Mouse (Mus musculus) E14TG2a.4 (cell line): ENCODE data around the gene Scaf8.
A peak's percentile ranks its signal among the peaks of the same experiment; 100 is the strongest.
"Not testable (repeated sequence)": the region's sequence is repeated elsewhere in the genome, so short reads cannot be mapped to it uniquely, and the experiment has no call there.

ENCODE experiments used
- H3K27me3 ChIP-seq: 2 replicates; pipeline ENCODE4 v1.6.1; 2014; ENCODE audit warnings: low read length, control low read depth; ENCODE audit not compliant: insufficient read depth
- H3K36me3 ChIP-seq: 2 replicates; pipeline ENCODE4 v1.6.1; 2014; ENCODE audit warnings: low read length, control low read depth; ENCODE audit not compliant: insufficient read depth
- H3K4me1 ChIP-seq: replicated peaks from 2 replicates; pipeline ENCODE4 v1.6.1; 2014; ENCODE audit warnings: low read depth, low read length, control low read depth
- H3K4me3 ChIP-seq: replicated peaks from 2 replicates; pipeline ENCODE4 v1.5.1; 2014; ENCODE audit warnings: mild to moderate bottlenecking, low read length
- H3K9me3 ChIP-seq: 2 replicates; pipeline ENCODE4 v1.6.1; 2014; ENCODE audit warnings: low read length, control low read depth
- CTCF ChIP-seq: conservative IDR thresholded peaks from 2 replicates; pipeline ENCODE4 v1.5.1; 2014; ENCODE audit warnings: low read length
- NANOG ChIP-seq: IDR thresholded peaks from 2 replicates; pipeline ENCODE4 v1.6.1; 2014; ENCODE audit warnings: borderline replicate concordance, low read length, mixed read lengths
- POU5F1 ChIP-seq: IDR thresholded peaks from 2 replicates; pipeline ENCODE4 v1.6.1; 2014; ENCODE audit warnings: low read length, borderline replicate concordance

Scaf8 gene

DNA sequence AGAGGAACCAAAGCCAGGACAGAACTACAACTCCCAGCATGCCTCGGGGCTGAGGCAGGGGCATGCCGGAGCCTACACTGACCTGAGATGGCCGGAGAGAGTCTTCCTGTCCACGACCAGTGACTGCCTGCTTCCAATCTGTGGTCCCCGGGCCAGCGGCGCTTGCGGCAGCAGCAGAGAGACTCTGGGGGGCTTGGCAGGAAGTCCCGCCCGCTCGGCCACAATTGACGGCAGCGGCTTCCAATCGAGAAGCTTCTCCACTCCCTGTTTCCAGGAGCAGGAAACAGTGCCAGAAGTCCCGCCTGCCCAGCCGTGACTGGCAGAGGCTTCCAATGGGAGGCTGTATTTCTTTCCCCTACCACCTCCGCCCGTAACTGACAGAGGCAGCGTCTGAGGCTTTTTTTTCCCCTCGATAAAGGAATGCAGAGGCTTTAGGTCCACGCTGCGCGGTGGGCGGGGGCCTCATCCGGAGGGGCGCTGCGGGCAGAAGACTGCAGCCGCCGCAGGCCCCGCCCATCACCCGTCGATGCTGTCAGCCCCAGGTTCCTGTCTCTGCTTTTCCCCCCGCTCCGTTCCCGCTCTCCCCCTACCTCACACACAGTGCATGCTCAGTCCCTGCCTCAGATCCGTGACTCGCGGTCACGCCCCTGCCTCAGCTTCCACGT lies 30.8 kb upstream of the Scaf8 start:
- no peaks in the 10 kb centered on the region for H3K9me3 ChIP-seq
- TF ChIP-seq POU5F1 (no peak), CTCF (no peak), NANOG (no peak)
- peak overlapping the region; percentile 83 for H3K4me3 ChIP-seq
- no peaks in the 10 kb centered on the region for H3K36me3 ChIP-seq
- peaks cover 13% of the 10 kb centered on the region for H3K4me1 ChIP-seq
- no peaks in the 10 kb centered on the region for H3K27me3 ChIP-seq

GRCm38 (mm10) chr17:3084551-3084930 lies 30.2 kb upstream of the Scaf8 start:
- Histone ChIP-seq H3K4me1 (peaks cover 13% of the 10 kb centered on the region), H3K27me3 (no peaks in the 10 kb centered on the region), H3K36me3 (no peaks in the 10 kb centered on the region), H3K4me3 (peak overlapping the region; percentile 83), H3K9me3 (no peaks in the 10 kb centered on the region)
- peak; percentile 38 for TF ChIP-seq CTCF
- TF ChIP-seq NANOG, result no peak

- Histone ChIP-seq H3K4me1 (peaks cover 13% of the 10 kb centered on the region), H3K27me3 (no peaks in the 10 kb centered on the region), H3K36me3 (no peaks in the 10 kb centered on the region), H3K4me3 (peak overlapping the region; percentile 83), H3K9me3 (no peaks in the 10 kb centered on the region)
- TF ChIP-seq POU5F1 (no peak), CTCF (no peak), NANOG (no peak)
Observed at GRCm38 (mm10) chr17:3085152-3085551, 29.6 kb upstream of the Scaf8 start.

- no peaks in the 10 kb centered on the region for H3K9me3 ChIP-seq
- H3K36me3 ChIP-seq, result no peaks in the 10 kb centered on the region
- no peak for TF ChIP-seq POU5F1
- TF ChIP-seq CTCF, result no peak
- H3K4me1 ChIP-seq, result no peaks in the 10 kb centered on the region
- H3K27me3 ChIP-seq, result peaks cover 4% of the 10 kb centered on the region; the same call in 1 of the 2 replicates
- H3K4me3 ChIP-seq, result no peak overlapping the region
Observed at GRCm38 (mm10) chr17:3092682-3093081, 22.1 kb upstream of the Scaf8 start.

DNA sequence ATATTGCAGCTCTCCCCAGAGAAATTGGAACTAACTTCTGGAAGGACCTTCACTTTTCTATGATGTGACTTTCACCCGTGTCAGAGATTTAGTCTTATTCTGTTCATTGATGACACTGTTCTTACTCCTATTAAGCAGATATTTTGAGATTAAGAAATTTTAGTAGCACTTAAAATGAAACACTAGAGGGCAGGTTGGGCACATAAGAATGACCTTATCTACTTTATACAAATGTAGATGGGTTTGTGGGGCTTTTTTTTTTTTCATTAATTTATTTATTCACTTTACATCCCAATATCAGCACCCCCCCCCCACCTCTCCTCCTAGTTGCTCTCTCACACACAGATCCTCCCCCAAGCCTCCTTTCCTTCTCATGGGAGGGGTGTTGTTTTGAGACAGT lies 15.5 kb upstream of the Scaf8 start:
- H3K27me3 ChIP-seq, H3K4me1 ChIP-seq, H3K9me3 ChIP-seq, H3K4me3 ChIP-seq, H3K36me3 ChIP-seq: not testable (repeated sequence)

DNA sequence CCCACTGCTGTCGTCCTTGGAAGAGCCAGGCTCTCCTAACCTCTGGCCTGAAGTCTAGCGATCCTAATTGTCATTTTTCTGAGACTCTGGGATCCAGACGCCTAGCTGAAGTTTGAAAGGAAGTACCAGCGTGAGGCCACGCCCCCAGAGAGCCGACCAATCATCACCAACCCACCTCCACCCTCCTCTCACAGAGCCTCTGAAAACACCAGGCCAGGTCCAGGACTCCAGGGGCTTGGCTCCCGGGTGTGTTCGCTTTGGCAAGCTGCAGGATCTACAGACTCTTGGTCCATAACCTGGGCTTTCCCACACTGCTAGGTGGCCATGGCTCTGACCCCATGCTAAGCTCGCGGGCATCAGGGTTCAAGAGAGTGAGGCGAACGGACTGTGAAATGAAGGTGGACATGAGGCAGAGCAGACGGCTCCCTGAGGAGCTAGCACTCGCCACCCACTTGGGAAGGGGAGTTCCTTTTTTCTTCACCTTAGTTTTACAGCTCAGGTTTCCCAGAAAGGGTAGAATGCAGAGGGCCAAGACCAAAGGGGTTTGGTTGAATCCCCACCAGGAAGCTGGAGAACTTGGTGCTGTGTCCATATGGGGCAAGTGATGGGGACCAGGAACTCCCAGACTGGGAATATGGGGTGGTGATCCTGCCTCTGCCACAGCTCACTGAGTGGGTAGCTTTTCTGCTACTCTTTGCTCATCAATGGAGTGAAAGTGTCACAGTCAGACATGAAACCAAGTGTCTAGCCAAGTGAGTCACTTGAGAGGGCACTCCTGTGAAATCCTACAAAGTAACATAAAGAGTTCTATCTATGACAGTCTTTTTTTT lies 12.2 kb upstream of the Scaf8 start:
- no peaks in the 10 kb centered on the region for H3K27me3 ChIP-seq
- peak overlapping the region; percentile 74 for H3K4me3 ChIP-seq
- H3K4me1 ChIP-seq, result peaks cover 9% of the 10 kb centered on the region
- no peaks in the 10 kb centered on the region for H3K9me3 ChIP-seq
- no peak for TF ChIP-seq CTCF
- no peak for TF ChIP-seq NANOG
- no peak for TF ChIP-seq POU5F1
- H3K36me3 ChIP-seq, result peaks cover 11% of the 10 kb centered on the region

DNA sequence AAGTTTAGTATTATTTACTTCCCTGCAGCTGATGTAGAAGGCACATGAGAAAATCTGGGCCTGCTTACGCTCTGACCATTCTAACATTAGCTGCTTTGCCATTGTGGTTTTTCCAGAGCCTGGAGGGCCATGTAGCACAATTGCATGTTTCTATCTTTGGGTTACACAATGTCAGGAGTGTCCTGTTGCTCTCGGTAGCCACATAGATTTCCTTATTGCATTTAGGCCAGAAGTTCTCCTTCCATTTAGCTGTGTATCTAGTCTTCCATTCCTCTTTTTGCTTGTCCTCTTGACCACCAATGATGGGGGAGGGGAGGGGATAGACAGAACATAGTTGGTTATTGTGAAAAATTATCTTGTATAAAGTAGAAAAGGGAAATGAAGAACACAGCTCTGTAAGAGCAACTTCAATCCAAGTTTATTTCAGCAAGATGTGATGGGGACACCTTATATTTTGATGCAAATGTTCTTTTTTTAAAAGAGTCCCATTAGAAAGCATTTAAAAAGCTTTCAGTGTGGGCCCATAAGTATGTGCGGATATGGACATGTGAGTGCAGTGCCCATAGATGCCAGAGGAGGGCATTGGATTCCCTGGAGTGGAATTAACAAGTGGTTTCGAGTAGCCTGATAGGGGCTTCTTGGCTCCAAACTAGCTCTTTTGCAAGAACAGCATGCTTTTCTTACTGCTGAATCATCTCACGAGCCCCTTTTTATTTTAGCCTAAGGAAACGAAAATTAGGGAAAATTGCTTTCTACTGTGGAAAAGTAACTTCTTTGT lies 10.4 kb upstream of the Scaf8 start:
- H3K36me3 ChIP-seq, result peaks cover 11% of the 10 kb centered on the region
- H3K4me1 ChIP-seq, result peaks cover 9% of the 10 kb centered on the region
- TF ChIP-seq CTCF (no peak), NANOG (no peak), POU5F1 (no peak)

GRCm38 (mm10) chr17:3105022-3105421 lies 9.8 kb upstream of the Scaf8 start:
- Histone ChIP-seq H3K4me3 (no peak overlapping the region), H3K27me3 (no peaks in the 10 kb centered on the region), H3K4me1 (peaks cover 9% of the 10 kb centered on the region), H3K9me3 (no peaks in the 10 kb centered on the region), H3K36me3 (peaks cover 11% of the 10 kb centered on the region)
- no peak for TF ChIP-seq CTCF
- TF ChIP-seq POU5F1, result no peak
- no peak for TF ChIP-seq NANOG

More for the DNA sequence above, 10.4 kb upstream of the Scaf8 start:
- Histone ChIP-seq H3K4me3 (no peak overlapping the region), H3K27me3 (no peaks in the 10 kb centered on the region), H3K9me3 (no peaks in the 10 kb centered on the region)
